Mouse (Mus musculus): ENCODE results near the gene Dusp13.

GRCm38 (mm10) chr14:21686376-21687279 lies 64.4 kb downstream of the Dusp13 start:
- TF ChIP-seq POLR2A (IDR thresholded peaks at IDR 0.05; ENCODE audit: borderline replicate concordance, low read depth, low read length) (no peak), CTCF (IDR thresholded peaks at IDR 0.05; ENCODE audit: low read depth, low read length) (no peak)
